Mouse (Mus musculus) neural tube, embryonic 13.5 days (tissue): ENCODE measurements around the gene Rabepk. TPM values are rescaled to one million over a fixed set of nuclear protein-coding genes. Genes with fewer than 3 reads are reported as not detected.
"Not testable (repeated sequence)": the region's sequence is repeated elsewhere in the genome, so short reads cannot be mapped to it uniquely, and the experiment has no call there.

Experiments used
- ATAC-seq: fragments of 200-750 bp; cut with Nextera tagmentation; 2 replicates; pipeline ENCODE4 v1.8.0; 2017; ENCODE audit warnings: low read depth, mild to moderate bottlenecking, moderate TSS enrichment, moderate library complexity
- H3K27ac ChIP-seq: fragments of 300-500 bp; sonication (generic); replicated peaks from 2 replicates; pipeline ENCODE4 v1.5.1; 2015; ENCODE audit warnings: moderate library complexity, mild to moderate bottlenecking, inconsistent platforms
- H3K27me3 ChIP-seq: fragments of 300-500 bp; sonication (generic); 2 replicates; pipeline ENCODE4 v1.6.1; 2015; ENCODE audit warnings: mild to moderate bottlenecking, inconsistent platforms
- H3K36me3 ChIP-seq: fragments of 300-500 bp; sonication (generic); 2 replicates; pipeline ENCODE4 v1.6.1; 2015; ENCODE audit warnings: mild to moderate bottlenecking, inconsistent platforms
- H3K4me1 ChIP-seq: fragments of 300-500 bp; sonication (generic); replicated peaks from 2 replicates; pipeline ENCODE4 v1.6.1; 2015; ENCODE audit warnings: inconsistent platforms
- H3K4me2 ChIP-seq: fragments of 300-500 bp; sonication (generic); 2 replicates; pipeline ENCODE4 v1.6.1; 2015; ENCODE audit warnings: inconsistent platforms, mild to moderate bottlenecking, moderate library complexity
- H3K4me3 ChIP-seq: fragments of 300-500 bp; sonication (generic); 2 replicates; pipeline ENCODE4 v1.5.1; 2015; ENCODE audit warnings: mild to moderate bottlenecking, inconsistent platforms
- H3K9ac ChIP-seq: fragments of 300-500 bp; sonication (generic); 2 replicates; pipeline ENCODE4 v1.6.1; 2015; ENCODE audit warnings: moderate library complexity, mild to moderate bottlenecking, inconsistent platforms
- H3K9me3 ChIP-seq: fragments of 300-500 bp; sonication (generic); 2 replicates; pipeline ENCODE4 v1.6.1; 2016; ENCODE audit warnings: inconsistent platforms
- WGBS: fragments of 180-500 bp; shearing (Covaris S2); methylation state at CpG from one replicate; pipeline ENCODE4 v1.1.7; 2015; 5-methylcytosine and 5-hydroxymethylcytosine counted together
- polyA plus RNA-seq: library from polyadenylated mRNA; unstranded; fragments of >200 nt; fragmentation: Nextera tagmentation; extraction: Ambion mirVana; gene quantifications from 2 replicates; pipeline ENCODE4 v1.2.1, GENCODE M21; 2015

Gene Rabepk
- polyA plus RNA-seq, 1 experiment from 2014 or later, result 27.1 TPM

DNA sequence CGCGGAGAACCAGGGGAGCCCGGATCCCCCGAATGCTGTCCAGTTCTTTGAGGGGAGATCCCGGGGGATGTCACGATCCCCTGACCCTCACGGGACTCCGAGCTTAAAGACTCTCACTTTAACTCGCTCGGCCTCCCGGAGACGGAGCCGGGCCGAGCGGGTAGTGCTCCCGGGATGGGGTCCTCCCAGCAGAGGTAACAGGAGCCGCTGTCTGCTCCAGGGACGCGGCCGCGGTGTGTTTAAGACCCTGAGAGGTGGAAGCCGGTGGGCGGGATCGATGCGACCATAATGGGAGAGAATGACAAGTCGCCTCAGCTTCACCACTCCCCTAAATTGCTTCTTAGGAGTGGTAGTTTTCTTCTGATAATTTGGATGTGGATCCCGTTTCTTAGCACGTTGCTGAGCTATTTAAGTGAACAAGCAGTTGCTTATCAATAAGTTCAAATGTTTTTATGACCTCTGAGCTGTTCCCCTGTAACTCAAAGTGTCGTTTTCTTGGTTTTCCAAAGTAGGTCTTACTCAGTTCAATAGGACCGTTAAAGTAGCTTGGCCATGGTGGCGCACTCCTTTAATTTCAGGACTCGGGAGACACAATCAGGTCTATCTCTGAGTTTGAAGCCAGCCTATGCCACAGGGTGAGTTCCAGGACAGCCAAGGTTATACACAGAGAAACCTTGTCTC, 3.0 kb upstream of the Rabepk start:
- not testable (repeated sequence) for H3K27me3 ChIP-seq, H3K9me3 ChIP-seq
- Histone ChIP-seq H3K27ac (peak overlapping the region; percentile 92), H3K9ac (peak overlapping the region; percentile 82), H3K4me2 (peak overlapping the region; percentile 81), H3K4me3 (peak overlapping the region; percentile 67), H3K4me1 (peaks cover 36% of the 10 kb centered on the region), H3K36me3 (peaks cover 18% of the 10 kb centered on the region)
- under 1% methylated on average over 31 of the region's 32 CpGs for WGBS
- ATAC-seq, result peak; percentile 71

DNA sequence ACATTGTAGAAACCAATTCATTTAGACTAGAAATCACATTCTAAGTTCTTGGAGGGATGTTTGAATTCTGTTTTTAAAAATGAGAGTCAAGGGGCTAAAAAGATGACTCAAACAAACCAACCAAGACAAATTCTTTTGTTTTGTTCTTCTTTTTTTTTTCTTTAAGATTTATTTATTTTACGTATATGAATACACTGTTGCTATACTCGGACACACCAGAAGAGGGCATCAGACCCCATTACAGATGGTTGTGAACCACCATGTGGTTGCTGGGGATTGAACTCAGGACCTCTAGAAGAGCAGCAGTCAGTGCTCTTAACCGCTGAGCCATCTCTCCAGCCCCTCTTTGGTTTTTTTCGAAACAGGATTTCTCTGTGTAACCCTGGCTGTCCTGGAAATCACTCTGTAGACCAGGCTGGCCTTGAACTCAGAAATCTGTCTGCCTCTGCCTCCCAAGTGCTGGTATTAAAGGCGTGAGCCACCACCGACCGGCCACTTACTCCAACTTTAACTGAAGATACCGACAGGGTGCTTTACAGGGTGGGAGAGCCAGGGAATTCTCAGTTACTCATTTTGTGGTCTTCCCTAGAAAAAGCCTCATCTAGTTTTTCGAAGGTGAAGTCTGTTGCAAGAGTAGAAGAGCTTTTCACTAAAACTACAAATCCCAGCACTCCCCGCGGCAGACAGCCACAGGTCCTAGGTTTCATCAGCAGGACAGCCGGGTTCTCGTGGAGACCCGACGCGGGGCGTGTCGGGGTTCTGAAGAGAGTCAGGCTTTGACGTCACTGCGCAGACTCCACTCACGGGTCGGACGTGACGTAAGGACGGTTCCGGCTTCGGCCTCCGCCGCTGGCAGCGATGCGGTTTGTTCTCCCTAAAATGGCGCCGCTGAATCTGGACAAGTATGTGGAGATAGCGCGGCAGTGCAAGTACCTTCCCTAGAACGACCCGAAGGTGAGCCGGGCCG, 2.1 kb upstream of the Rabepk start:
- no peaks in the 10 kb centered on the region for H3K27me3 ChIP-seq
- WGBS, result 5% methylated on average over 39 of the region's 39 CpGs
- peaks cover 30% of the 10 kb centered on the region for H3K4me1 ChIP-seq
- H3K36me3 ChIP-seq, result peaks cover 11% of the 10 kb centered on the region
- H3K27ac ChIP-seq, result peak overlapping the region; percentile 92
- H3K9ac ChIP-seq, result peak overlapping the region; percentile 82
- peak; percentile 98 for ATAC-seq
- H3K4me3 ChIP-seq, result peak overlapping the region; percentile 67
- H3K4me2 ChIP-seq, result peak overlapping the region; percentile 81; the same call in 1 of the 2 replicates
- no peaks in the 10 kb centered on the region for H3K9me3 ChIP-seq

DNA sequence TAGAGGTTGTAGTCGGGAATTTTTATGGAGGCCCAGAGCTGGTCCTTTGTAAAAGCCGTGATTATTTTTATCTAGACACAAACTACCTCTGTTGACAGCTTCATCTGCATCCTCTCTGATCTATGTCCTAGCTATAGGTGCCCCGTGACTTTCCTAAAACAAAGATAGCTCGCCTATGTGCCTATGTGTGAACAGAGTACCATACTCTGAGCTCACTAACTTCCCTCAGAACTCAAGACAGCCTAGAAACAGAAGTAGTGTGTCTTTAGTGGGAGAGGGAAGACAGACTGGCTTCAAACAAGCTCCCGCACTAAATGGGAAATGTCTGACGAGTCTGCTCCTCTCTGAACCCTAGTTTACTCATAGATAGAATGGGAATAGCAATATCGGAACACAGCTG, 659 bp upstream of the Rabepk start:
- Histone ChIP-seq H3K4me3 (no peak overlapping the region; the same call in 1 of the 2 replicates), H3K9ac (no peak overlapping the region), H3K27ac (no peak overlapping the region), H3K9me3 (no peaks in the 10 kb centered on the region), H3K36me3 (peaks cover under 1% of the 10 kb centered on the region), H3K4me2 (peak overlapping the region; percentile 77), H3K4me1 (peaks cover 27% of the 10 kb centered on the region), H3K27me3 (no peaks in the 10 kb centered on the region)
- 86% methylated on average over 7 of the region's 7 CpGs for WGBS
- ATAC-seq, result no peak

DNA sequence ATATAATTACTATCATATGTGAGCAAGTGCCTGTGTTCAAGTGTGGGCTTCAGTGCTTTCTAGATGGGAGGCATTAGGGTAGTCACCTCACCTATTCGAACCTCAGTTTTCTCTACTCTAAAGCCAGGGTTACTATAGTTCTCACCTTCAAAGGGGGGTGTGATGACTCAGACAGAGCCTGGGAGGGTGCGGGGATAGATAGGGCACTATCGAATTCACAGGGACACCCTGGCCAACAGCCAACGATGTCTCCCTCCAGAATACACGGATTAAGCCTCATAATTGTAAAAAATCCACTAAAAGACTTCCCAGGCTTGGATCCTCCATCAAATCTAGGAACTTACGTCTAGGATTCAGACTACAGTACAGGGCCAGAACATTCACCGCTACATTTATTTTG, 4.3 kb downstream of the Rabepk start:
- Histone ChIP-seq H3K4me1 (peaks cover 10% of the 10 kb centered on the region), H3K4me3 (no peak overlapping the region), H3K9ac (no peak overlapping the region), H3K27ac (no peak overlapping the region), H3K4me2 (no peak overlapping the region), H3K27me3 (no peaks in the 10 kb centered on the region), H3K36me3 (peaks cover 14% of the 10 kb centered on the region), H3K9me3 (no peaks in the 10 kb centered on the region)
- 94% methylated on average over 7 of the region's 7 CpGs for WGBS
- no peak for ATAC-seq

DNA sequence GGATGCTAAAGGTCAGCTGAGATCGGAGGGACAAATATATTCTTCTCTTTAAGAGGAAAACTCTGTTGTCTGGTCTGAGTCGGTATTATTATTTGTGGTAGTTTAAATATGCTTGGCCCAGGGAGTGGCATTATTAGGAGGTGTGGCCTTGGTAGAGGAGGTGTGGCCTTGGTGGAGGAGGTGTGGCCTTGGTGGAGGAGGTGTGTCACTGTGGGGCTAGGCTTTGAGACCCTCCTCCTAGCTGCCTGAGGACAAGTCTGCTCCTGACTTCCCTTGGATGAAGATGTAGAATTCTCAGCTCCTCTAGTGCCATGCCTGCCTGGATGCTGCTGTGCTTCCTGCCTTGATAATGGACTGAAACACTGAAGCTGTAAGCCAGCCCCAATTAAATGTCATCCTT, 5.2 kb downstream of the Rabepk start:
- no peaks in the 10 kb centered on the region for H3K9me3 ChIP-seq
- no peak overlapping the region for H3K27ac ChIP-seq
- H3K36me3 ChIP-seq, result peaks cover 18% of the 10 kb centered on the region
- peaks cover 7% of the 10 kb centered on the region for H3K4me1 ChIP-seq
- WGBS, result 98% methylated on average over 2 of the region's 2 CpGs
- no peak for ATAC-seq
- H3K4me3 ChIP-seq, result no peak overlapping the region
- H3K4me2 ChIP-seq, result no peak overlapping the region
- no peaks in the 10 kb centered on the region for H3K27me3 ChIP-seq
- no peak overlapping the region for H3K9ac ChIP-seq

DNA sequence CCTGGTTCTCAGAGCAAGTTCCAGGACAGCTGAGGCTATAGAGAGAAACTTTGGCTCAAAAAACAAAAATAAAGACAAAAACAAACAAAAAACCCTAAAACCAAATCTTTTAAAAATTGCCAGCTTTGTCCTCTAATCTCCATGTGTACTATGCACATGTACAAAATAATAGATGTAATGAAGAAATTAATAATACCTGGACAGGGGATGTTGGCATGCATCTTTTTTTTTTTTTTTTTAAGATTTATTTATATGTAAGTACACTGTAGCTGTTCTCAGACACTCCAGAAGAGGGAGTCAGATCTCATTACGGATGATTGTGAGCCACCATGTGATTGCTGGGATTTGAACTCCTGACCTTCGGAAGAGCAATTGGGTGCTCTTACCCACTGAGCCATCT, 7.2 kb downstream of the Rabepk start:
- not testable (repeated sequence) for H3K27ac ChIP-seq, H3K9me3 ChIP-seq, ATAC-seq, H3K4me2 ChIP-seq, H3K27me3 ChIP-seq, H3K4me3 ChIP-seq, H3K4me1 ChIP-seq, H3K9ac ChIP-seq
- peaks cover 19% of the 10 kb centered on the region for H3K36me3 ChIP-seq
- WGBS, result 93% methylated on average over 2 of the region's 2 CpGs

DNA sequence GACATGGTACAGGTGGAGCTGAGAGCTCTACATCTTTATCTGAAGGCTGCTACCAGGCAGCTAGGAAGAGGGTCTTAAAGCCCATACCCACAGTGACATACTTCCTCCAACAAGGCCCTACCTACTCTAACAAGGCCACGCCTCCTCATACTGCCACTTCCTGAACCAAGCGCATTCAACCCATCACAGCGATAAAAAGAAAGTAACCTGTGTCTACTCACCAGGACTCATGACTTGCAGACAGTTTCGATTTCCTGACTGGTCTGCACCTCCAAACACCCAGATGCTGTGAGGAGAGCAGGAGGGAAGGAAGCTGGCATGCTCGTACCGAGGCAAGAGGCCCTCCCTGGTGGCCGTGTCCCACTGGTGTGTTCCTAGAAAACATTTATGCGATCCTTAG, 9.4 kb downstream of the Rabepk start:
- Histone ChIP-seq H3K9me3 (no peaks in the 10 kb centered on the region), H3K36me3 (peaks cover 32% of the 10 kb centered on the region), H3K9ac (no peak overlapping the region), H3K27me3 (no peaks in the 10 kb centered on the region), H3K4me1 (no peaks in the 10 kb centered on the region), H3K4me2 (no peak overlapping the region), H3K27ac (no peak overlapping the region), H3K4me3 (no peak overlapping the region)
- ATAC-seq, result no peak
- WGBS, result 92% methylated on average over 8 of the region's 8 CpGs

DNA sequence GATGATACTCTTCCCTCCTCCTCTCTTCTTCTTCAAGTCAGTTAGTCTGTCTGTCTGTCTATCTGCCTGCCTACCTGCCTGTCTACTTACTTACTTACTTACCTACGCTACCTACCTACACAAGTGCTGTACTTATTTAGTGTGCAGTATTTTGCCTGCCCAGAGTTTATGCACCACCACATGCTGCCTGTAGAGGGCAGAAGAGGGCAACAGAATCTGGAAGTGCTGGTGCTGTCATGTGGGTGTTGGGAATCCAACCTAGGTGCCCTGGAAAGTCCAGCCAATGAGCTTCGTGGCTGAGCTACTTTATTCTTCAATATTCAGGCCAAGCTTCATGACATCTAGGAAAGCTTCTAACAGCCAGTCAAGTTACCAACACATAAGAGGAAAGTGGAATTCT, 15.6 kb downstream of the Rabepk start:
- Histone ChIP-seq H3K9ac (no peak overlapping the region), H3K4me1 (no peaks in the 10 kb centered on the region), H3K27ac (no peak overlapping the region), H3K4me3 (no peak overlapping the region), H3K27me3 (no peaks in the 10 kb centered on the region), H3K4me2 (no peak overlapping the region), H3K9me3 (no peaks in the 10 kb centered on the region), H3K36me3 (peaks cover 64% of the 10 kb centered on the region)
- no peak for ATAC-seq
- WGBS, result 80% methylated on average over 2 of the region's 2 CpGs

DNA sequence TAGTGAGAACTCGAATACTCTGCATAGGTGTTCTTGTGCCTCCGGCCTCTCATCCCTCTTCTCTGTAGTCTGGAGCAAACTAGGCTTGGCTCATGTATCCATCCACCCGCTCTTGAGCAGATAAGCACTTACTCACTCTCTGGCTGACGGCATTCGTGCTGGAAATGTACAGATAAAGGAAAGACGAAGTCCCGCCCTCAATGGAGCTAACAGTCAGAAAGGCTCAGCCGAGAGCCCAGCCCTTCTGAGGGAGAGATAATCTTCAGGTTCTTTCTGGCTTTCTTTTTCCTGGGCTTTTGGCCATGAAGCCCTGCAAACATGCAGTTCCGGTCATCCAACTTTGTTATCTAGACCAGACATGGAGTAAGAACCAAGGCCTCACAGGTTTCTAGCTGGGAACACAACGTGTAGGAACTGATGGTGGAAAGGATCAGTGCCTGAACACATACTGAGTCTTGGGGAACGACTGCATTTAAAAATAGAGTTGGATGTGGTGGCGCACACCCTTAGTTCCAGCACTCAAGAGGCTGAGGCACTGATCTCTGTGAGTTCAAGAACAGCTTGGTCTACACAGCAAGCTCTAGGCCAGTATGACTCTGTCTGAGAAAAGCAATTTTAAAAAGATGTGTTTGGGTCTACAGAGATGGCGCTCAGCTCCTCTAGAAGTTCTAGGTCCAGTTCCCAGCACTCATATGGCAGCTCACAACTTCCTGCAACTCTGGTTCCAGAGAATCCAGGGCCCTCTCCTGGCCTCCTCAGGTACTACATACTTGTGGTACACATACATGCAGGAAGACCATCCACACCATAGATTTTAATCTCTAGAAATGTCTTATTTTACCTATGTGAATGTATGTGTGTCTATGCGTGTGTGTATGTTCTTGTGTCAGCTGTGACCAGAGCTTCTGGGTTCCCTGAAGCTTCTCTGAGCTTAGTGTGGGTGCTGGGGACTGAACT, 16.4 kb downstream of the Rabepk start:
- Histone ChIP-seq H3K9me3 (no peaks in the 10 kb centered on the region), H3K4me1 (peaks cover 3% of the 10 kb centered on the region), H3K27me3 (no peaks in the 10 kb centered on the region), H3K27ac (no peak overlapping the region), H3K4me3 (no peak overlapping the region), H3K9ac (no peak overlapping the region), H3K4me2 (no peak overlapping the region), H3K36me3 (peaks cover 71% of the 10 kb centered on the region)
- 92% methylated on average over 14 of the region's 14 CpGs for WGBS
- no peak for ATAC-seq

DNA sequence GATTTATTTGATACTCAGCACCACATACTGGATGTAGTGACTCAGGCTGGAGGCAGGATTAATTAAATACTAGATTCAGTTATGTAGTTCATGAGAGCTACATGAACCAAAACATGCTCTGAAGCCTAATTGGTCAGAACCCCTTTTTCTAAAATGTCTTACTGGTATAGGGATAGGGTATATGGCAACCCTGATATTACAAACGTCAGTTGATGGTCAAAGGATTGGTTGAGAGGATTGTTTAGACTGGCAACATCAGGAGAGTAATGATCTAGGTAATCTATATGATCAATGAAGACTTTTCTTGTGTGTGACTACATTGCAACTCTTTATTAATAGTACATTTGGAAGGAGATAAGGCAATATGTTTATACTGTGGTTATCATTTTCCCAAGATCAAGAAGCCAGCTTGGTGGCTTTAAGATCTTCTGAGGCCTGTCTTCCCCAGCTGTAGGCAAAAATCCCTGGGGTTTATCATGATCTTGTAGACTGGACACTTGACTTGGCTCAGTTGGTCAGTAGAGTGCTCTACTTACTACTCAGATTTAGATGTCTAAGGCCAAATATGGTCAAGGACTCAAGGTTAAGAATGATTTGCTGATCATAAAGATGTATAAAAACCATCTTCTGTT, 22.4 kb downstream of the Rabepk start:
- no peak overlapping the region for H3K27ac ChIP-seq
- H3K9ac ChIP-seq, result no peak overlapping the region
- H3K27me3 ChIP-seq, result no peaks in the 10 kb centered on the region
- 70% methylated on average over 1 of the region's 1 CpGs for WGBS
- H3K36me3 ChIP-seq, result peaks cover 85% of the 10 kb centered on the region
- peaks cover 59% of the 10 kb centered on the region for H3K4me1 ChIP-seq
- peak overlapping the region; percentile 83 for H3K4me2 ChIP-seq
- ATAC-seq, result no peak
- H3K9me3 ChIP-seq, result no peaks in the 10 kb centered on the region
- H3K4me3 ChIP-seq, result peak overlapping the region; percentile 22; the same call in 1 of the 2 replicates

DNA sequence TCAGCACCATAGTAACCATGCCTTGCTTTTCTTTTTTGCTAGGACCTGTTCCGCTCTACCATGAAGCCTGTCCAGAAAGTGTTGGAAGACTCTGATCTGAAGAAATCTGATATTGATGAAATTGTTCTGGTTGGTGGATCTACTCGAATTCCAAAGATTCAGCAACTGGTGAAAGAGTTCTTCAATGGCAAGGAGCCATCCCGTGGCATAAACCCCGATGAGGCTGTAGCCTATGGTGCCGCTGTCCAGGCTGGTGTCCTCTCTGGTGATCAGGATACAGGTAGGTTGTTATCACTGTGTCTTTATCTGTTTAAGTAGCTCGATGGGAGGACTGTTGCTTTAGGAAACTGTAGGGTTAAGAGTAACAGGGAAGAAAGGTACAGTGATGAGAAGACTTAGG, 25.2 kb downstream of the Rabepk start:
- H3K9ac ChIP-seq, result peak overlapping the region; percentile 41; the same call in 1 of the 2 replicates
- H3K4me2 ChIP-seq, result peak overlapping the region; percentile 83
- no peak overlapping the region for H3K27ac ChIP-seq
- H3K4me1 ChIP-seq, result peaks cover 67% of the 10 kb centered on the region
- H3K36me3 ChIP-seq, result peaks cover 63% of the 10 kb centered on the region
- 91% methylated on average over 6 of the region's 6 CpGs for WGBS
- no peak for ATAC-seq
- no peaks in the 10 kb centered on the region for H3K9me3 ChIP-seq
- no peaks in the 10 kb centered on the region for H3K27me3 ChIP-seq
- H3K4me3 ChIP-seq, result peak overlapping the region; percentile 79
